Mouse (Mus musculus) heart, postnatal 36 days (tissue): Measurements from ENCODE around the gene Snupn. TPM values are rescaled to one million over a fixed set of nuclear protein-coding genes. Genes with fewer than 3 reads are reported as not detected.
"Not testable (repeated sequence)": the region's sequence is repeated elsewhere in the genome, so short reads cannot be mapped to it uniquely, and the experiment has no call there.

Experiments used
- DNase-seq, 2 experiments: peaks; one replicate each; pipeline ENCODE4 v3.0.0; 2021 to 2022
- intact Hi-C: fragments of 180-260 bp; cut with DNase I; formaldehyde crosslinking; loops from one replicate; pipeline ENCODE4 v1.15.1; 2025
- total RNA-seq, 2 experiments: library from RNA; stranded (reverse); gene quantifications; 2 replicates each; pipeline ENCODE4 v1.2.3; 2021

The Snupn gene
- total RNA-seq, result 1 to 10 TPM; 9.5 to 9.9 TPM

- DNase-seq, result peak; percentile 97 to 98
- intact Hi-C loops, result loop anchor here (1.0 to 2.0 kb wide), 4 partner anchors 12 to 60 kb away; partner anchors contain the start of genes Ptpn9 and Snx33
Observed at GRCm38 (mm10) chr9:56950414-56951400, at the start of gene Snupn. Snupn (plus strand) TSS chr9:56950878.

GRCm38 (mm10) chr9:56901187-56901586 lies 49.5 kb upstream of the Snupn start:
- intact Hi-C loops, result no loop called here
- no peak for DNase-seq

- intact Hi-C loops, result no loop called here
- no peak for DNase-seq
Observed at GRCm38 (mm10) chr9:56903662-56904061, 47.0 kb upstream of the Snupn start.

DNA sequence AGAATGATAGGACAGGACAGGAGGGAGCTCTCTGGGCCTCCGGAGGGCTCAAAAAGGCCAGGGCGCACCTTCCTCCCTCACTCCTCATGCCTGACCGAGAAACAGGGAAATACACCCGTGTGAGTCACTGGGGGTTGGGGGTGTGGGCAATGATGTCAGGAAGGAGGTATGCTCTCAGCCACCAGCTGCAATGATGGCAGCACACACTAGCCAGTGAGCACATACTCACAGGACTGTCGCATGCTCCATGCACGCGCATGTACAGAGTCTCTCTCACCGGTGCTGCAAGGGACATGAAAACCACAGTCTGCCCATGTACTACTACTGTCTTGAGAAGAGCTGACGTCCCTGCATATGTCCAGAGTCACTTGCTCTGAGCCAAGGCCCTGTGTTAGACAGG lies 43.1 kb upstream of the Snupn start:
- intact Hi-C loops, result no loop called here
- DNase-seq, result no peak

GRCm38 (mm10) chr9:56909991-56910390 lies 40.7 kb upstream of the Snupn start:
- DNase-seq, intact Hi-C loops: not testable (repeated sequence)

GRCm38 (mm10) chr9:56911017-56911416 lies 39.7 kb upstream of the Snupn start:
- intact Hi-C loops, result no loop called here
- DNase-seq, result no peak

DNA sequence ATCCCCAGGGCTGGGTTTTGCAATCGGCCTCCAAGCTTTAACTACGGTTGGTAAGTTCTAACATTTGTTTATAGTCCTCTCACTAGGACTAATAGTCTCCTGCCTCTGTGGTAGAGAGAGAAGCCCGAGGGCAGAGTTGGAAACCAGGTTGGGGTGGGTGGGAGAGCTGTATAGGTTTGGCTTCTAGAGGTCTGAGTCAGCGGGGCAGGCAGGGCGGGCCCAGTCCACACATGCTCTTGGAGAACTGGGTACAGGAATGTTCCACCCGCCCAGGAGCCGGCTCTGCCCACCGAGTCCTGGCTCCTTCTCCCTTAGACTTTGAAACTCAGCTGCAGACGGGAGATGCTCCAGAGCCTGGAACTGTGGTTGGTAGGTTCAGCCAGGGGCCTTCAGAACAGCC lies 36.7 kb upstream of the Snupn start:
- no peak for DNase-seq
- intact Hi-C loops, result no loop called here

- intact Hi-C loops, result no loop called here
- DNase-seq, result no peak
Observed at GRCm38 (mm10) chr9:56915116-56915515, 35.6 kb upstream of the Snupn start.

- intact Hi-C loops, result no loop called here
Observed at GRCm38 (mm10) chr9:56915695-56916410, 34.8 kb upstream of the Snupn start.

GRCm38 (mm10) chr9:56917131-56917530 lies 33.5 kb upstream of the Snupn start:
- no peak for DNase-seq
- intact Hi-C loops, result no loop called here

More at GRCm38 (mm10) chr9:56915695-56916410, 34.8 kb upstream of the Snupn start:
- DNase-seq, result peak in 1 of 2 experiments; percentile 55

DNA sequence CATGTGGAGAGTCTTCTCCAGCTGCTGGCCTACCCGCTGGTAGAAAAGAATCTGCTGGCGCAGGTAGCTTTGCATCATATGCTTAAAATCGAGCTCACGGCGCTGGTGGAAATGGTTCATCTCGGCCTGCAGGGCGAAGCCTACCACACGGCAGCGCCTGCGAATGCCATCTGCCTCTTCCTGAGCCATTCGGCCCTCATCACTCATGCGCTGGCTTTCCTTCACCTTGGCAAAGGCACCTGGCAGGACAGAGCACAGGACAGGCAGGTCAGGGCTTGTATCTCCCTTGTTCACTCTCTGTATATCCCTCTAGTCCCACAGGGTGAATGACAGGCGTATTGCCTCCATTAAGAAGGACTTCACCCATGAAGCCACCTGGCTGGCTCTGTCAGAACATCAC lies 32.2 kb upstream of the Snupn start:
- intact Hi-C loops, result no loop called here
- no peak for DNase-seq

DNA sequence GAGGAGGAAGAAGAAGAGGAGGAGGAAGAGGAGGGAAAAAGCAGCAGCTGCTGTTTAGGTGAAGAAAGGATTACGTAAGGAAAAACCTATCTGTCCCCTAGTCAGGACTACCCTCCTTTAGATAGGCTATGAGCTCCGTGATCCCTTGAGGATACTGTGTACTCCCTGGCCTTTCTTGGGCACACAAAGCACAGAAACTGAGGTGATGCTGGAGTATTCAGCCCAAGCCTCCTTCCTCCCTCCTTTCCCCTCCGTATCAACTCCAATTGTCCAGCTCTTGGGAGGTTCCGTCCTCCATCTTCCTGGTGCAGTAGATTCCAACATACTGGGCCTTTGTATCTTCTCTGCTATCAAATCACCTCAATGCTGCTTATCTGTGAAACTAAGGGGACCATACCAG lies 27.9 kb upstream of the Snupn start:
- DNase-seq, result no peak
- intact Hi-C loops, result loop anchor here (2.0 kb wide), 1 partner anchor 26 kb away; no protein-coding TSS in a partner anchor

GRCm38 (mm10) chr9:56923841-56924650 lies 26.6 kb upstream of the Snupn start:
- no peak for DNase-seq
- intact Hi-C loops, result loop anchor here (2.0 kb wide), 1 partner anchor 27 kb away; no protein-coding TSS in a partner anchor

GRCm38 (mm10) chr9:56924651-56925027 lies 26.0 kb upstream of the Snupn start:
- intact Hi-C loops, result no loop called here
- DNase-seq, result peak; percentile 90 to 92

DNA sequence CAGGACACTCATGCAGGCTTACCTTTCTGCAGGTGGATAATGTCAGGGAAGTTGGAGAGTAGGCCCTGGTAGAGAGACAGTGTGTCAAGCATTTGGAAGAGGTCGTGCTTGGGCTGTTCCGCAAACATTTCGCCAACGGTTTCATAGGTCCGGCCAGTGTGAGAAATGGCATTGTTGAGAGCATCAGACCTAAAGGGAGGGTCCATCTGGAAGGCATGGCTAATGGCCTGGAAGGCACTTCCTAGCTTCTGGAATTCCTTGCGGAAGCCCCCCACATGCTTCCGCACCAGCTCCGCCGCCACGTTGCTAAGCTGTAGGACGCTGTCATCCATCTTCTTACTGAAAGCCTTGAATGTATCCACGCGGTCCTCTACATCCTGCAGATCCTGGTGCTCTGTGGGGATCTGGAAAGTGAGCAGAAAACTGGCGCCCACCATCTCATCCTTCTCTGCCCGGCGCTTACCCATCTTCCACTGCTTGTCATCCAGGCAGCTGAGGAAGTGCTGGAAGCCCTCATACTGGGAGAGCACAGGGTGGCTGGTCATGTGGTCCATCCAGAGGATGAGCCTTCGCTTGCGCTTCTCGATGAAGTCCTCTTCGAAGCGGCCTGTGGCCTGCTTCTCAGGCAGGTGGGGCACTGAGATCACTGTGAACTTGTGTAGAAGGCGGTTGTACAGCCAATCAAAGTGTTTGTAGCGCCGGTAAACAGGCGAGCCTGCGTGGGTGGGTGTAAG lies 25.2 kb upstream of the Snupn start:
- DNase-seq, result peak in 1 of 2 experiments; percentile 41
- intact Hi-C loops, result loop anchor here (2.0 kb wide), 1 partner anchor 35 kb away; no protein-coding TSS in a partner anchor

DNA sequence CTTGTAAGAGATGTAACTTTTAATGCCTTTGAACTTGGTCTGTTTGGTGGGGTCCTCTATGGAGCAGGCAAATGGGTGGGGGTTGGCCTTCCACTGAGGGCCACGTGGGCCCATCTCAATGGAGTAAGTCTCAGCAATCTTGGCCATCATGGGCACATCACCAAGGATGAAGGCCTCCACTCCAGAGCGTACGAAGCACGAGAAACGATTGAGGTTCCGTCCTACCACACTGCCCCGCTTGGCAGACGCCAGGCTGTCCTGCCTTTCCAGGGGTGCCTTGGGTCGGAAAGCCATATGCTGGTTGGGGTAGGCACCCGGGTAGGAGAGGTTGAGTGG lies 24.7 kb upstream of the Snupn start:
- no peak for DNase-seq
- intact Hi-C loops, result loop anchor here (2.0 kb wide), 1 partner anchor 35 kb away; no protein-coding TSS in a partner anchor

- intact Hi-C loops, result loop anchor here (2.0 kb wide), 1 partner anchor 36 kb away; no protein-coding TSS in a partner anchor
- DNase-seq, result no peak
Observed at GRCm38 (mm10) chr9:56926387-56926786, 24.3 kb upstream of the Snupn start.

DNA sequence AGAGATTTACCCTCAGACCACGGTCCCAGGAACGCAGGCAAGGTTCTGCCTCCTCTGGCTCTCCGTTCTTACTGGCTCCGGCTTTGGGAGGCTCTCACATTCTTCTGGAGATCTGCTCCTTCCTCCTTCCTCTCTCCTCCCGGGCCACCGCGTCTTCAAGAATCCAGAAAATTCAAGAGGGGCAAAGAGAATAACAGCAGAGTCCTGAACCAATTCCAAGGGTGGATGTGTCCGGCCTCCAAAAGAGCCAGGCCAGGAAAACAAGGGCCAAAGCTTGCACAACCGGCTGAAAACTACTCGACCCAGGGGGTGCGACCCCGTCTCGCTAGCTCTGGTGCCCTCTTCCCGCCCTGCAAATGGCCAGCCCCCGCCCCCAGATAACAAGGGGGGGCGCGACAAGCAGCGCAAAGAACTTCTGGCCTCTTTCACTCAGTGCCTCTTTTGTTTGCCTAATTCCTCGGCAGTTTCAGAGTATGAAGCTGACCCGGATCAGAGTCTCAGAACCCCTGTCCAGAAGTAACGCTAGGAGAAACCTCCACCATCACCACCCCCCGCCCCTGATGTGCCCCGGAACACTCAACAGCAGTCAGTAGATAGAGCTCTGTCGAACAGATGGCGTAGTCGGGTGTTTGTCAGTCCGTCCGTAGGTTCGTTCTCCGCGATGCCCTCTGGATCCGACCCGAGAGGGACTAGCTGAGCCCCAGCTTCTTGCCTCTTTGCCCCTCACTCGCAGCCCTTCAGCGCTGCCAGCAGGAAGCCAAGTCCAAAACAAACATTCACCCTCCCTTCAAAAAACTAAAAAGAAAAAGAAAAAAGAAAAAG lies 23.3 kb upstream of the Snupn start:
- DNase-seq, result peak; percentile 59 to 71
- intact Hi-C loops, result loop anchor here (1.0 to 2.0 kb wide), 3 partner anchors 23 to 204 kb away; partner anchors contain the start of gene Snupn
